Mouse (Mus musculus) adrenal gland, adult (tissue): Measurements from ENCODE around the gene Ifnb1.
A peak's percentile ranks its signal among the peaks of the same experiment; 100 is the strongest.
"Not testable (repeated sequence)": the region's sequence is repeated elsewhere in the genome, so short reads cannot be mapped to it uniquely, and the experiment has no call there.

ENCODE experiments used
- DNase-seq, 2 experiments: peaks; one replicate each; pipeline ENCODE4 v3.0.0; 2022 to 2023; ENCODE audit warnings: low spot score in 1 of 2; ENCODE audit not compliant: inconsistent age in 2 of 2

Ifnb1 gene

GRCm38 (mm10) chr4:88522674-88523073 is at the start of gene Ifnb1:
TSS of gene Ifnb1 (minus strand) at chr4:88522774.
- no peak for DNase-seq

GRCm38 (mm10) chr4:88571698-88572097 is 49.1 kb upstream of the Ifnb1 start, which contains the start of gene Ifna14:
TSS of gene Ifna14 (minus strand) at chr4:88571798.
- DNase-seq = no peak

- DNase-seq = no peak
These were observed 39.2 kb upstream of the Ifnb1 start for GRCm38 (mm10) chr4:88561791-88562190.

- DNase-seq = not testable (repeated sequence)
These were observed 35.6 kb upstream of the Ifnb1 start, which contains the start of gene Ifna15 for GRCm38 (mm10) chr4:88558145-88558544. TSS of gene Ifna15 (minus strand) at chr4:88558245.

GRCm38 (mm10) chr4:88550161-88550945 is 27.8 kb upstream of the Ifnb1 start:
- DNase-seq = peak; percentile 79 to 94

GRCm38 (mm10) chr4:88547986-88548385 is 25.4 kb upstream of the Ifnb1 start:
- DNase-seq = no peak

GRCm38 (mm10) chr4:88543649-88544234 is 21.2 kb upstream of the Ifnb1 start:
- DNase-seq = peak in 1 of 2 experiments; percentile 90

GRCm38 (mm10) chr4:88537328-88537727 is 14.8 kb upstream of the Ifnb1 start:
- peak in 1 of 2 experiments; percentile 85 for DNase-seq

GRCm38 (mm10) chr4:88536640-88537039 is 14.1 kb upstream of the Ifnb1 start:
- peak; percentile 67 to 80 for DNase-seq

GRCm38 (mm10) chr4:88535742-88536141 is 13.2 kb upstream of the Ifnb1 start:
- no peak for DNase-seq

GRCm38 (mm10) chr4:88534903-88535302 is 12.3 kb upstream of the Ifnb1 start:
- no peak for DNase-seq

- DNase-seq = no peak
These were observed 10.9 kb upstream of the Ifnb1 start for GRCm38 (mm10) chr4:88533499-88533898.

- DNase-seq = peak in 1 of 2 experiments; percentile 67
These were observed 8.3 kb upstream of the Ifnb1 start for GRCm38 (mm10) chr4:88530892-88531291.

- peak; percentile 42 to 78 for DNase-seq
These were observed 7.7 kb upstream of the Ifnb1 start for GRCm38 (mm10) chr4:88530271-88530670.

GRCm38 (mm10) chr4:88526379-88527049 is 3.9 kb upstream of the Ifnb1 start:
- no peak for DNase-seq

- peak in 1 of 2 experiments; percentile 39 for DNase-seq
These were observed 2.8 kb upstream of the Ifnb1 start for GRCm38 (mm10) chr4:88525393-88525792.

GRCm38 (mm10) chr4:88523241-88523640 is 667 bp upstream of the Ifnb1 start:
- peak; percentile 34 to 79 for DNase-seq

GRCm38 (mm10) chr4:88517957-88518356 is 4.6 kb downstream of the Ifnb1 start:
- DNase-seq = no peak

GRCm38 (mm10) chr4:88515711-88516211 is 6.8 kb downstream of the Ifnb1 start:
- peak; percentile 75 to 86 for DNase-seq

GRCm38 (mm10) chr4:88515250-88515649 is 7.3 kb downstream of the Ifnb1 start:
- no peak for DNase-seq

- DNase-seq = peak; percentile 58 to 86
These were observed 8.2 kb downstream of the Ifnb1 start for GRCm38 (mm10) chr4:88514403-88514802.
